Mouse (Mus musculus) limb, embryonic 12.5 days (tissue): ENCODE results near the gene Tor2a. TPM values are rescaled to one million over a fixed set of nuclear protein-coding genes. Genes with fewer than 3 reads are reported as not detected.
A peak's percentile ranks its signal among the peaks of the same experiment; 100 is the strongest.

Source experiments
- ATAC-seq: fragments of 200-750 bp; cut with Nextera tagmentation; 2 replicates; pipeline ENCODE4 v1.8.0; 2017; ENCODE audit warnings: low read depth, moderate TSS enrichment; ENCODE audit not compliant: insufficient number of reproducible peaks, insufficient read depth, low FRiP score, low TSS enrichment
- H3K27ac ChIP-seq: fragments of 300-500 bp; sonication (generic); 2 replicates; pipeline ENCODE4 v1.5.1; 2016; ENCODE audit warnings: mild to moderate bottlenecking, moderate library complexity
- H3K27me3 ChIP-seq: fragments of 300-500 bp; sonication (generic); 2 replicates; pipeline ENCODE4 v1.6.1; 2016; ENCODE audit warnings: mild to moderate bottlenecking, moderate library complexity
- H3K36me3 ChIP-seq: fragments of 300-500 bp; sonication (generic); 2 replicates; pipeline ENCODE4 v1.6.1; 2016; ENCODE audit warnings: mild to moderate bottlenecking, moderate library complexity
- H3K4me1 ChIP-seq: fragments of 300-500 bp; sonication (generic); replicated peaks from 2 replicates; pipeline ENCODE4 v1.6.1; 2016
- H3K4me2 ChIP-seq: fragments of 300-500 bp; sonication (generic); 2 replicates; pipeline ENCODE4 v1.6.1; 2016; ENCODE audit warnings: mild to moderate bottlenecking, moderate library complexity
- H3K4me3 ChIP-seq: fragments of 300-500 bp; sonication (generic); replicated peaks from 2 replicates; pipeline ENCODE4 v1.5.1; 2016; ENCODE audit warnings: mild to moderate bottlenecking
- H3K9ac ChIP-seq: fragments of 300-500 bp; sonication (generic); replicated peaks from 2 replicates; pipeline ENCODE4 v1.6.1; 2016; ENCODE audit warnings: mild to moderate bottlenecking, moderate library complexity
- H3K9me3 ChIP-seq: fragments of 300-500 bp; sonication (generic); 2 replicates; pipeline ENCODE4 v1.6.1; 2016; ENCODE audit warnings: mild to moderate bottlenecking, moderate library complexity
- WGBS: fragments of 180-500 bp; shearing (Covaris S2); methylation state at CpG from one replicate; pipeline ENCODE4 v1.1.7; 2016; 5-methylcytosine and 5-hydroxymethylcytosine counted together
- polyA plus RNA-seq: library from polyadenylated mRNA; unstranded; fragments of >200 nt; fragmentation: Nextera tagmentation; extraction: Ambion mirVana; gene quantifications from 2 replicates; pipeline ENCODE4 v1.2.1, GENCODE M21; 2016

Tor2a gene
- 58.8 and 62.7 TPM in 2 replicates for polyA plus RNA-seq

DNA sequence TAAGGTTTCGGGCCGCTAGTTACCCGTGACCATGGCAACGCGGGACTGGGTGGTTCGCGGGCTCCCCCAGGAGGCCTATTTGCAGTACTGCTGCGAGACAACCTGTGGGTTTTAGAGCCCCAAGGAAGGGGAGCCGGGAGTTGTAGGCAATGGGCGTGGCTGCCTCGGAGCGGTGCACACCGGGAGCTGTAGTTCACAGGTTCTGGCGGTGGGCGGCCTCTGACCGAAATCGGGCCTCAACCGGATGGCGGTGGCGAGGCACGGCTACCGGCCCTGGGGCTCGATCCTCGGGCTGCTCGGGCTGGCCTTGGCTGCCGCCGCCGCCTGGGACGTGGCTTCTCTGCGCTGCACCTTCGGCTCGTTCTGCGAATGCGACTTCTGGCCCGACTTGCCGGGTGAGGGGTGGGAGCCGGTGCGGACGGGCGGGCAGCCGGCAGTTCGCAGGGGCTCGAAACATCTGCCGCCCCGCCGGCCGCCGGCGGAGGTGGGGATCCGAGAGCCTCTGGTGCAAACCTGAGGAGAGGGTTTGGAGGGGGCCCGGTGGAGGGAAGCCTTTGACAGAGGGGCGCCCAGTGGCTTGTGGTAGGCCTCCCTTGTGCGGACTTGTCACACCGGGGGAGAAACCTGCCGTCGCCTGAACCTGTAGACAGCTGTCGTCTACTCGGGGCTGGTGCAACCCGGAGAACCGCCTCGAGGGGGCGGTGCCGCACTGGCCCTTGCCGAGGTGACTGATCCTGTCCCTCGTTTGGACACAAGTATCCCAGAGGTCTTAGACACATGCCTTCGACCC, at the start of gene Tor2a:
Gene Tor2a, plus strand, starts transcription at position 179 of the 790 bp plus-strand sequence.
- WGBS = under 1% methylated on average over 66 of the region's 66 CpGs
- peak within 1 kb of the TSS; percentile 86 for H3K27ac ChIP-seq
- H3K9me3 ChIP-seq = no peaks in the 10 kb centered on the region
- H3K4me1 ChIP-seq = peaks cover 17% of the 10 kb centered on the region
- H3K4me3 ChIP-seq = peak within 1 kb of the TSS; percentile 70
- H3K27me3 ChIP-seq = peaks cover 6% of the 10 kb centered on the region; the same call in 1 of the 2 replicates
- peak within 1 kb of the TSS; percentile 81 for H3K9ac ChIP-seq
- ATAC-seq = peak; percentile 88
- H3K4me2 ChIP-seq = peak within 1 kb of the TSS; percentile 57
- peaks cover 47% of the 10 kb centered on the region for H3K36me3 ChIP-seq

DNA sequence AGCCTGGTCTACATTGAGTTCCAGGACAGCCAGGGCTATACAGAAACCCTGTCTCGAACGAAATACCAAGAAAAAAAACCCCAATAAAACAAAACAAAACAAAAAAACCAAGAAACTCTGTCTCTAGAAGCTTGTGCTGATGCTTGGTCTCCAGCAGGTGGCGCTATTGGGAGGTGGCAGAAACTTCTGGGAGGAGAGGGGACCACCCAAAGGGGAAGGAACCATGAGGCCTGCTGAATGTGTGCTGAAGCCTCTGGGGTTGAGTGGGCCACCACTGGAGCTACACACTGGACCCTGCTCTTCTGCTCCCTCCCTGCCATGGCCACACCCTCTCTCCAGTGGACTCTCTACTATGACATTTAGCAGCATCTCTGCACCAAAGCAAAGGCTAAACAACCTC, 48.4 kb upstream of the Tor2a start:
- H3K36me3 ChIP-seq = peaks cover 79% of the 10 kb centered on the region

DNA sequence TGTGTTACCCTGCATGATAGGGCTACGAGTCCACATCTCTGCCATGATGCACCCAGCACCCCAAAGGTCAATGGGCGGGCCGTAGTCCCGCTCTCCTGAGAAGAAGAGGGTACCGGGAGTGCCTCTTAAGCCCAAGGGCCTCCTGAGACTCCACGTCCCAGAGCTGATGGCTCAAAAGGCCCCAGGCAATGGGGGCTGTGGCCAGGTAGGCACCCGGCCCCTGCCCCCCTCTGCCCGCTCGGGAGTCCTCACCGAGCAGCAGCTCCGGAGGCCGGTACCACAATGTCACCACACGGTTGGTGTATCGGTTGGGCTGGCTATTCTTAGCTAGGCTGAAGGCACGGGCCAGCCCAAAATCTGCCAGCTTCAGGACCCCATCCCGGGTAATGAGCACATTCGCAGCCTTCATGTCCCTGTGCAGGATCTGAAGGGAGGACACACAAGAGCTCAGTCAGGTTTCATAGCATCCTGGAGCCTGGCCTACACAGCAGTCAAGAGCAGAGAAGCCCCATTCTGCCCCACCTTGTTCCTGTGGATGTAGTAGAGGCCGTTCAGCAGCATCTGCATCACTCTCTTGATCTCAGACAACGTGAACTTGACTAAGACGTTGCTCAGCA, 47.4 kb upstream of the Tor2a start:
- Histone ChIP-seq H3K4me3 (no peak overlapping the region), H3K9ac (no peak overlapping the region), H3K9me3 (no peaks in the 10 kb centered on the region), H3K27me3 (no peaks in the 10 kb centered on the region), H3K4me2 (no peak overlapping the region), H3K36me3 (peaks cover 69% of the 10 kb centered on the region), H3K4me1 (peaks cover 18% of the 10 kb centered on the region), H3K27ac (no peak overlapping the region)
- ATAC-seq = no peak
- WGBS = 95% methylated on average over 20 of the region's 20 CpGs

More for the DNA sequence above, 48.4 kb upstream of the Tor2a start:
- Histone ChIP-seq H3K4me1 (peaks cover 12% of the 10 kb centered on the region), H3K4me3 (no peak overlapping the region), H3K27ac (no peak overlapping the region), H3K27me3 (no peaks in the 10 kb centered on the region), H3K9ac (no peak overlapping the region), H3K9me3 (no peaks in the 10 kb centered on the region), H3K4me2 (no peak overlapping the region)
- 56% methylated on average over 3 of the region's 3 CpGs for WGBS
- no peak for ATAC-seq

DNA sequence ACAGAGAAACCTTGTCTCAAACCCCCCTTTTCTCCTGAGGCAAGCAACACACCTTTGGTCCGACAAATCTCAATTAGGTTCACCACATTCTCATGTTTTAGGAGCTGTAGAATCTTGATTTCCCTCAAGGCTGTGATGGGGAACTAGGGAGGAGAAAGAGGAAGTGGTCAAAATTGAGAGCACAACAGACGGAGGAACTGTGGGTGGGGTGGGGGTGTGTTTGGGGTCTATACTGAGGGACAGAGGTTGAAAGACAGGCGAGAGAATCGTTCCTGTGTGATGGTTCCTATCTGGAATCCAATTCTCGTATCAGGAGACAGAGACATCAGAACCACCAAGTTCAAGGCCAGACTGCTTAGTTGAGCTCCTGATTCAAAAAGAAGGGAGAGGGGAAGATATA, 46.6 kb upstream of the Tor2a start:
- H3K9ac ChIP-seq = no peak overlapping the region

DNA sequence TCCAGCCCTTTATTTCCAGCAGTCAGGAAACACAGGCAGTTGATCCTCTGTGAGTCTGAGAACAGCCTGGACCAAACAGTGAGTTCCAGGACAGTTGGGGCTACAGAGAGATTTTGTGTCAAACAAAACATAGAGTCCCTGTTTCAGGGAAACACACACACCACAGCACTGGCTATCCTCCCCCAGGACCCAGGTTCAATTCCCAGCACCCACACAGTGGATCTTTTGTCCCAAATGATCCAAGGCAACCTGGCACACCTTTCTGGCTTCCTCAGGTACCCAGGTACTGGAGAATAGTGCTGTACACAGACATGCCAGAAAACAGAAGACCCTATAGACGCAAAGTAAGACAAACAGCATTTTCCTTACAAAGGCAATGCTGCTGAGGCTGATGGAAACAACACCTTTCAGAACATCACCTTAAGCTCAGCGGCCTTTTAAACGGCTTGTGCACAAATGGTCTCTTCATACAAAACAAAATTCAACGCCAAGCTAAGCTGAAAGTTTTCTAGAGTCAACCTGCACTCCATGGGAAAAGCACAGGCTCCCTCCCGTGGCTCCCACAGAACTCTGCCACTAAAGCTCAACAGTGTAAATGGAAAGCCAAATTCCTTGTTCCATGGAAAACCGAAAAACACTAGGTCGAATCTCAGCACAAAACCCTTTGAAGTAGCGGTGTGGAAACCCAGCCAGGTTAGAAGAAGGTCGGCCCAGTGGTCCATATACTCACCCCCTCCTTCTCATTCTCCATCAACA, 45.6 kb upstream of the Tor2a start:
- H3K9me3 ChIP-seq = no peaks in the 10 kb centered on the region
- ATAC-seq = no peak
- H3K4me3 ChIP-seq = peak overlapping the region; percentile 89
- H3K27me3 ChIP-seq = no peaks in the 10 kb centered on the region
- H3K9ac ChIP-seq = peak overlapping the region; percentile 90
- peak overlapping the region; percentile 98 for H3K27ac ChIP-seq
- 23% methylated on average over 9 of the region's 9 CpGs for WGBS
- peak overlapping the region; percentile 87 for H3K4me2 ChIP-seq
- H3K36me3 ChIP-seq = peaks cover 51% of the 10 kb centered on the region
- peaks cover 18% of the 10 kb centered on the region for H3K4me1 ChIP-seq

More for the DNA sequence above, 46.6 kb upstream of the Tor2a start:
- Histone ChIP-seq H3K4me3 (no peak overlapping the region), H3K27me3 (no peaks in the 10 kb centered on the region), H3K9me3 (no peaks in the 10 kb centered on the region), H3K27ac (no peak overlapping the region), H3K4me2 (no peak overlapping the region), H3K36me3 (peaks cover 61% of the 10 kb centered on the region), H3K4me1 (peaks cover 18% of the 10 kb centered on the region)
- no peak for ATAC-seq
- WGBS = 90% methylated on average over 5 of the region's 5 CpGs

DNA sequence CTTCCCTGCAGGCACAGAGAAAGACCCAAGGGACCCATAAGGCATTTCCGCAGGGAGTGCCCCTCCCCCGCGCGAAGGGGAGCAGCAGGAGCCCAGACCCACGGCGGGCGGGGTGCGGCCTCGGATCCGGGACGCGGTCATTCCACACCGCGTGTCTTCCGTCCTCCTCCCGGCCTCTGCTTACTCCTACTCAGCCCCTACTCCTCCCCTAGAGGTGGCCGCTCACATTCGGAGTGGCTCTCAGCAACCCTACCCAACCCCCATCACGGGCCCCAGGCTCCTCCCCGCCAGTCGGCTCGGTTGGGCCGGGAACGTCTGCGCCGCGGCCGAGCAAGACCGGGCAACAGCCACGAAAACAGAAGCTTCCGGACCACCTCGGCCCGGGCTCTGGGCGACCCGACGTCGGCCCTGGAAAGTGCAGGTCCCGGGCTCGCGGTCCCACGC, 44.9 kb upstream of the Tor2a start:
- Histone ChIP-seq H3K4me3 (peak overlapping the region; percentile 89), H3K27ac (peak overlapping the region; percentile 98), H3K9me3 (no peaks in the 10 kb centered on the region), H3K27me3 (no peaks in the 10 kb centered on the region), H3K9ac (peak overlapping the region; percentile 90), H3K4me1 (peaks cover 18% of the 10 kb centered on the region), H3K36me3 (peaks cover 44% of the 10 kb centered on the region), H3K4me2 (peak overlapping the region; percentile 87)
- WGBS = under 1% methylated on average over 41 of the region's 41 CpGs
- peak; percentile 29; the same call in 1 of the 2 replicates for ATAC-seq

DNA sequence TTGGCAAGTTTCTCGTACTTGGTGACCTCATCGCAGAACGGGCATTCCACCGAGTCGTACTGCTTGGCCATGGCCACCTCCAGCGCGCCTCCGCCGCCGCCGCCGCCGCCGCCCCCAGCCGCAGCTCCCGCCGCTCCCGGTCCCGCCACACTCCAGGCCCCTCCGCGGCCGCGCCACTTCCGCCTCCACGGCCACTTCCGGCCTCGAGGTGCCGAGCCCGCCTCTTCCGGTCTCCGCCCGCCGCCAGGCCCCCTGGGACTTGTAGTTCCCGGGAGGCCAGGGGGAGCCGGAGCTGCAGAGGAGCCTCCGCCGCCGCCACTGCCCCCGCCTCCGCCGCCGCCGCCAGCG, 44.5 kb upstream of the Tor2a start:
- H3K27ac ChIP-seq = peak overlapping the region; percentile 98
- H3K36me3 ChIP-seq = peaks cover 40% of the 10 kb centered on the region
- 1% methylated on average over 29 of the region's 44 CpGs for WGBS
- no peaks in the 10 kb centered on the region for H3K9me3 ChIP-seq
- H3K9ac ChIP-seq = peak overlapping the region; percentile 90
- no peaks in the 10 kb centered on the region for H3K27me3 ChIP-seq
- peak; percentile 82 for ATAC-seq
- H3K4me1 ChIP-seq = peaks cover 18% of the 10 kb centered on the region
- peak overlapping the region; percentile 87 for H3K4me2 ChIP-seq
- peak overlapping the region; percentile 89 for H3K4me3 ChIP-seq

DNA sequence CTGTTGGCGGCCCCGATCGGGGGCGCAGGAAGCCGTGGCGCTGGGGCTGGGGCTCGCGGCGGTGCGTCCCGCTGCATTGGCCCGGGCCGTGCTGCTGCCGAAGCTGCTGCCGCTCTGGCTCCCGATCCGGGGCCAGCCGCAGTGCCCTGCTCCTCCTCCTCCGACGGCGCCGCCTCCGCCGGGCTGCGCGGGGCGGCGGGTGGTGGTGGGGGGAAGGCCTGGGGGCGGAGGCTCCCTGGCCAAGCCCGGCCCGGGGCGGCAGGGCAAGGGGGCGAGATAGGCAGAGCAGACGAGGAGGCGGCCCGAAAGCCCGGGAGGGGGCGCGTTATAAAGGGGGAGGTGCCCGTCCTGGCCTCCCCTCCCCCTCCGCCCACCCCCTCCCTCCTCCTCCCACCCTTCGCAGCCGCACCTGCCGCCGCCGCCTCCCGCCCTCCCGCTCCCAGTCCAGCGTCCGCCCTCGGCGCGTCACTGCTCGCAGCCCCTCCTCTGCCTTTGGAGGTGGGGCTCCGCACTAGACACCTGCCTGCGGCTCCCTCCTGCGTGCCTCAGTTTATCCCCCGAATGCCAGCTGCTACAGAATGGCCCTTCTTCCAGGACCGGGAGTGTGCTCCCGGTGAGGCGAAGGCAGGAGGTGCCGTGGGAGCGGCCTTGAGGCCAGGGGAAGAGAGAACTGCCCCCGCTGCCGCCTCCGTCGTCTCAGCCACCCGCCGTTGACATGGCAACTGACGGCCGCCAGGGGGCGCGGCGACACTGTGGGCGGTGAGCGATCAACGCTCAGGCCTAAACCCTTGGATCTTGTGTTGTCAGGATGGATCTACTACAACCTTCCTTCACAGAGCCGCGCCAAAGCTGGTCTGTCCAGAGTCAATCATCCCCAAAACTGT, 43.9 kb upstream of the Tor2a start, which contains the start of gene Cdk9:
Gene Cdk9, minus strand, starts transcription at position 143 of the 884 bp plus-strand sequence.
- H3K27me3 ChIP-seq = no peaks in the 10 kb centered on the region
- H3K4me3 ChIP-seq = peak within 1 kb of the TSS; percentile 89
- H3K9me3 ChIP-seq = no peaks in the 10 kb centered on the region
- ATAC-seq = peak; percentile 83
- H3K4me2 ChIP-seq = peak within 1 kb of the TSS; percentile 87
- H3K4me1 ChIP-seq = peaks cover 18% of the 10 kb centered on the region
- H3K27ac ChIP-seq = peak within 1 kb of the TSS; percentile 98
- under 1% methylated on average over 57 of the region's 79 CpGs for WGBS
- H3K9ac ChIP-seq = peak within 1 kb of the TSS; percentile 90
- H3K36me3 ChIP-seq = peaks cover 34% of the 10 kb centered on the region

DNA sequence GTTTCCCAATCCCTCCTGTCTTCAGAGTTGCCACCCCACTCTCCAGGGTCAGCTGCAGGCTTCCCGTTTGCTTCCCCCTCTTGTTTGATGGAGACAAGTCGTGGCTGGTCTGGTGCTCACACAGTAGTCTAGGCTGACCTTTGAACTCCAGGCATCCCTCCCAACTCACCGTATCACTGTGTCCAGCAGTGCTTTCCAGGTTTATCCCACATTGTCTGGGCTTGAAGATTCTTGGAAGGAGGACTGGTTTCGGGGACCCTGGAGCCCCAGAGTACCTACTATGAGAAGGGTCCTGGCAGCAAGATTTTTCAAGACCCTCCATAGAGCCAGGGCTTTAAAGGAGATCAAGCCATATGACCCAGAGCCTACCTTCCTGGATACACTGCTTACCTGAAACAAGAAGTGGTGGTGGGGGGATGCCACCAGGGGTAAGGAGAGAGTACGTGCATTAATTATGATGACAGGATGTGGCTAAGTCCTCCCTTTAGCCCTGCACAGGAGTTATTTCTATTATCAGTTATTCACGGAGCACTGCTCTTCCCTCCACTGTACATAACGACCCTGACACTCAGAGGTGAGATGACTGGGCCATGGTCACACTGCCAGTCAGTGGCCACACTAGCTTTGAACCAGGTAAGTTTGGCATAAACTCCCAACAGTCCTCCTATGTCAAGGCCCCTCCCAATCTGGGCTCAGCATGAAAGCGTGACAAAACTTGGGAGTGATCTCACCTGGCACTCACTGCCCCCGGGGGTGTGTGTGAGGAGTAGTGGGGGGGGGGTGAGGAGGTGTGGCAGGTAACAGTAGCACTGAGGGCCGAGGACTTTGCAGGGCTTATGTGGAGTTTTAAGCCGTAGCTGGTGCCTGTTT, 42.7 kb upstream of the Tor2a start:
- no peak overlapping the region for H3K9ac ChIP-seq
- peaks cover 22% of the 10 kb centered on the region for H3K36me3 ChIP-seq
- peak overlapping the region; percentile 98 for H3K27ac ChIP-seq
- 47% methylated on average over 11 of the region's 11 CpGs for WGBS
- H3K4me1 ChIP-seq = peaks cover 16% of the 10 kb centered on the region
- H3K4me2 ChIP-seq = peak overlapping the region; percentile 87
- H3K27me3 ChIP-seq = no peaks in the 10 kb centered on the region
- H3K4me3 ChIP-seq = peak overlapping the region; percentile 89; the same call in 1 of the 2 replicates
- ATAC-seq = no peak
- H3K9me3 ChIP-seq = no peaks in the 10 kb centered on the region
